Mouse (Mus musculus) lung, postnatal 10 days (tissue): Measurements from ENCODE around the gene Mrpl40.
"Not testable (repeated sequence)": the region's sequence is repeated elsewhere in the genome, so short reads cannot be mapped to it uniquely, and the experiment has no call there.

Experiments used
- DNase-seq: peaks from one replicate; pipeline ENCODE4 v3.0.0; 2021

Gene Mrpl40

GRCm38 (mm10) chr16:18876442-18877308, at the start of gene Mrpl40, which contains the start of gene Hira:
Mrpl40 (minus strand) TSS chr16:18876862.
Hira (plus strand) TSS chr16:18877037.
- DNase-seq = peak; percentile 97

DNA sequence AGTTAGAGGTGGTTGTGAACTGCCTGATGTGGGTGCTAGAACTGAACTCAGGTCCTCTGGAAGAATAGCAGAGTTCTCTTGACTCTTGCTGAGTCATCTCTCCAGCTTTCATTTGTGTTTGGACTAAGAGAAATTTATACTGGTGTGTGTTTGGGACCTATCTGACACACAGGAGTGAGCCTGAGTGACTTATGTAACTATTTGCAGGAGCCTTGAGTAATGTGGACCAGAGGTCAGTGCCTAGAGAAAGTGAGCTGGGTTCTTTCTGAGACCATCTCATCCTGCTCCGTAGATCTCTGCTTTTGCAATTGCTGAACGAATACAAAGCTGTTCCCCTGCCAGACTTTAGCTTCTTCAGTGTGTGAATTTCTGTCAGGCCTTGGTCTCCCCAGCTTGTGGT, 45.1 kb upstream of the Mrpl40 start:
- no peak for DNase-seq

- no peak for DNase-seq
Observed at GRCm38 (mm10) chr16:18916064-18916463, 39.4 kb upstream of the Mrpl40 start.

DNA sequence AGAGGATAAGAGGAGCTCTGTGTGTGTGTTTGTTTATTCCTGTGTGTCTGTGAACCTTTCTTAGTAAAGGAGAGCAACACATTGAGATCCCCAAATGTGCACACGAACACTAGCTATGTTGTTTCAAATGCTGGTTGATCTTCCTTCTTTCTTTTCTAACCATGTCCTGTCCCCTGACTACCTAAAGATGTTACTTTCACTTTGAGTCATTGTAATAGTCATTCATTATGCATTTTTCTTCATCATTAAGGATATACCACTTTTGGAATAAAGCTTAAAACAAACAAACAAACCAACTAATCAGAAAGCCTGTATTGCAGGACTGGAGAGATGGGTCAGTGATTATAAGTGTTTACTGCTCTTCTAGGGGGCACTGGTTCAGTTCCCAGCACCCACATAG, 29.0 kb upstream of the Mrpl40 start:
- no peak for DNase-seq

- DNase-seq = no peak
Observed at GRCm38 (mm10) chr16:18896429-18896828, 19.8 kb upstream of the Mrpl40 start.

- DNase-seq = no peak
Observed at GRCm38 (mm10) chr16:18895249-18895648, 18.6 kb upstream of the Mrpl40 start.

- no peak for DNase-seq
Observed at GRCm38 (mm10) chr16:18893840-18894372, 17.2 kb upstream of the Mrpl40 start.

GRCm38 (mm10) chr16:18884044-18884443, 7.4 kb upstream of the Mrpl40 start:
- DNase-seq = no peak

DNA sequence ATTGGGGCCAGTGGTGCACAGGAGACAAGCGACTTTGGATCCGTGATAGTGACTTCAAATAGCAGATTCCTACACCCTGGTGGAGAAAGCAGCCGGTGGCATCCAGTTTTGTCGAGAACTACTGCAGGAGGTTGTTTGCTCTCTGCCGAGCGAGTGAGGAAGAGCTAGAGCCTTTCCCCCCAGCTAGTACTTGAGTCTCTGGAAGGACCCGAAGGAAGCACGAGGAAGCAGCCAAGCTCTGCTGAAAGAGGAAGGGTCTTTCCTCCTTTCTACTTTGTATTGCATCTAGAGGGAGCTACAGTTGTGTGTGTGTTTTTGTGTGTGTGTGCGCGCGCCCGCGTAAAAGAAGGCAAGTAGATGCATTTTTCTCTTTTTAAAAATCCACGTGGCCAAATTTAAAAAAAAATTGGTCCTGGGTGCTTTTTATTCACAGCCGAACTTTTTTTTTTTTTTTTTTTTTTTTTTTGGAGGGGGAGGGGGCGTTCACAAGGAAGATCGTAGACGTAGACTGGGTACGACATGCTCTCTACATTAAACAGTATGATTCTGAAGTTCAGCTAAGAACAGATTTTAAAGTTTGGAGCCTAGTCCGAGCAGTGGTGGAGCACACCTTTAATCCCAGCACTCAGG, 1.5 kb upstream of the Mrpl40 start:
- DNase-seq = no peak

DNA sequence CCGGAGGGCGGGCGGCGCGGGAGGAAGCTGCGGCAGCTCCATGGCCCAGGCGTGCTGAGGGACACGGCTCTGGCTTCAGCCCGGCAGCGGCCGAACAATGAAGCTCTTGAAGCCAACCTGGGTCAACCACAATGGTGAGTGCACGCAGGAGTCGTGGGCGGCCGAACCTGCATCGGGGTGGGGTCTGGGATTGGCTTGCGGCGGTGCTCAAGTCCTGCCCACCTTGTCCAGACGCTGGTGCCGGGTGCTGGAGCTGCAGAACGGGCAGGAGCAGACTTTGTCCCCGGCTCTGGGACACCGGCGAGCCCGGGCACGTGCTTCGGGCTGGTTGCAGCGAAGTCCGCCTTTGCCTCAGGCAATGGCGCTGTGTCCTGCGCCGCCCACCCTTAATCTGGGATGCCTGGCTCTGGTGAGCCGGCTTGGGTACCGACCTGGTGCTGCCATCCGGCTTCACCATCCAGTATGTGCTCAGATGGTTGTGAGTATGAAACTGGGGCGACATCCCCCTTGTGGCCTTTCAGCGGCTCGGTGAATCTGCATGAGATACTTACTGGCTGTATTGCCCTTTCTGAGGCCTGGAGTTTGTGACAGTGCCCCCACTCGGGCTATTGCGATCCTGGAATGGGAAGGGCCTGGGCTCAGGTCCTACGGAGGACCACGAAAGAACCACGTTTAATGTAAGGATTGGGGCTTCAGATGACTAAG, 876 bp upstream of the Mrpl40 start:
- peak; percentile 74 for DNase-seq

- DNase-seq = no peak
Observed at GRCm38 (mm10) chr16:18876091-18876441, 596 bp downstream of the Mrpl40 start.

DNA sequence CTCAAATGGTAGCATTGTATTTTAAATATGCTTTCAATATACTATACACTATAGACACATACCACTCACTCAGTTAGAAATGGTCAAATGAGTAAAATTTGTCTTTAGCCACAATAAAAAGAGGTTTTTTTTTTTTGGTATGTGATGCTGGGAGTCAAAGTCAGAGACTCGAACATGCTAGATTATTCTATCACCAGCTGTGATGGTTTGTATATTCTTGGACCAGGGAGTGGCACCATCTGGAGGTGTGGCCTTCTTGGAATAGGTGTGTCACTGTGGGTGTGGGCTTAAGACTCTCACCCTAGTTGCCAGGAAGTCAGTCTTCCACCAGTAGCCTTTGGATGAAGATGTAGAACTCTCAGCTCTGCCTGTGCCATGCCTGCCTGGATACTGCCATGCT, 6.2 kb downstream of the Mrpl40 start:
- DNase-seq = not testable (repeated sequence)

GRCm38 (mm10) chr16:18860186-18860585, 16.5 kb downstream of the Mrpl40 start:
- peak; percentile 58 for DNase-seq

GRCm38 (mm10) chr16:18858551-18858950, 18.1 kb downstream of the Mrpl40 start:
- peak; percentile 71 for DNase-seq

DNA sequence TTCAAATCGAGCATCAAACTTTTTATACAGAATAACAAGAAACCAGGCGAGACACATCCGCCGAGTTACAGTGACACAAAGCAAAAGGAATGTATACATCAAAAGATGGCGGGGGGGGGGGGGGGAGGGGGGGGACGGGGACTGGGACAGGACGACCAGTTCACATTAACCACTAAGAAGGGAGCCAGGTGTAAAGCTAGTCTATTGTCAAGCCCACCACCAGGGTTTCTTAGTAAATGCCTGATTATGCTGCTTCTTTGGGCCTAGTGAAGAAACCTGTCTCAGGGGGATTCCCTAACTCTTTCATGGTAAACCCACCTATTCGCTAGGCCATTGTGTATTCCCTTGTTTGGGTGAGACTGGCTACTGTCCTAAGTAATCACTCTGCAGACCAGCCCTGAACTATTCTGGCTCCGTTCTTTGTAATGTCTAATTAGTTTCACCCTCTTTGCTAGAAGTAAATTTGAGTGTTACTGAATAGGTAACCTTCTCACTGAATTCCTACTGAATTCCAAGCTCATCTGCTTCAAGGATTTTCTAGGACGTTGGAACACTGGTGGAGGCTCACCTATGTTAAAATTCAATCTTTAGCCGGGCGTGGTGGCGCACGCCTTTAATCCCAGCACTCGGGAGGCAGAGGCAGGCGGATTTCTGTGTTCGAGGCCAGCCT, 27.0 kb downstream of the Mrpl40 start:
- DNase-seq = not testable (repeated sequence)

- DNase-seq = no peak
Observed at GRCm38 (mm10) chr16:18846301-18846820, 30.3 kb downstream of the Mrpl40 start.

DNA sequence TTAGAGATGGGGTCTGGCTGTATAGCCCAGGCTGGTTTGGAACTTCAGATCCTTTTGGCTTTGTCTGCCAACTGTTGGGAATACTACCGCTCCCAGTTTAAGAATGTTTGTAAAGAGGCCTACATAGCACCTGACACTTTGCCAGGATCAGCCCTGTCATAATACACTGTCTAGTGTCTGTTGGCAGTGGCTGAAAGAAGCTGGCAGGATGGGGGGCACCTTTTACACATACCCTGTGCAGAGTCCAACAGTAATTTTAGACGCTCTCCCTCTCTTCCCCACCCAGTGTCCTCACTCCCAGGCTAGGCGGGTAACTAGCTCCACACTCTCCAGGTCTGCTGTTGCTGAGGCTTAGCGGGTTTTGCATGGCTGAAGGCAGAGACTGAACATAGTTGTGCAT, 38.3 kb downstream of the Mrpl40 start:
- no peak for DNase-seq

DNA sequence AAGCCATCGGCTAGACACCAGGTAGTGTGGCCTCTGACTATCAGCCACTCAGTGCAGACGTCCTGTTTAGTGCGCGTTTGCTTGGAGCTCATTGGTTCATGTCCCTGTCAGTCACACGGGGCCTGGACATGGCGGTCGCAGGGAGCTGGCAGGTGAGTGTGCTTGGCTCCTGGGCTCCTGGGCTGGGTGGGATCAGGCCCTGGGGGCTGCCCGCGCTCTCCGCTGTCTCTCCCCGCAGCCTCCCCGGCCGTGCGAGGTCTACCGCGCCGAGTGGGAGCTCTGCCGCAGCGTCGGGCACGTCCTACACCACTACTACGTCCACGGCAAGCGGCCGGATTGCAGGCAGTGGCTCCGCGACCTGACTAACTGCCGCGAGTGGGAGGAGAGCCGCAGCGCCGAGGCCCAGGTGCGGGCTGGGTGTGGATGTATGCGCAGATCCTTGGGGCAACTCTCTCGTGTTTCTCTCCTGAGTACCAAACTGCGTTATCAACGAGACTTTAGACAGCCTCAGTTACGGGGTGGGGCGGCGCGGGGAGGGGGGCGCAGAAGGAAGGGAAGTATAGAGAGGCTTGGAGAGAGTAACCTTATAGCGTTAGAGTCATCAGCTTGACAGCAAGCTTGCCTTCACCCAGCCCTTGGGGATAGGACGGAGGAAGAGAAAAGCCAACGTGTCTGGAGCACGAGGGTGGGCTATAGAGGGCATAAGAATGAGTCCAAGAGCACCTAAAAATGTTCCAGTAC, 40.0 kb downstream of the Mrpl40 start, which contains the start of the genes 2510002D24Rik and Gm28539:
TSS of gene 2510002D24Rik (plus strand) at position 111 of the 741 bp plus-strand sequence.
TSS of gene Gm28539 (plus strand) at position 117 of the 741 bp plus-strand sequence.
- DNase-seq = peak; percentile 97

DNA sequence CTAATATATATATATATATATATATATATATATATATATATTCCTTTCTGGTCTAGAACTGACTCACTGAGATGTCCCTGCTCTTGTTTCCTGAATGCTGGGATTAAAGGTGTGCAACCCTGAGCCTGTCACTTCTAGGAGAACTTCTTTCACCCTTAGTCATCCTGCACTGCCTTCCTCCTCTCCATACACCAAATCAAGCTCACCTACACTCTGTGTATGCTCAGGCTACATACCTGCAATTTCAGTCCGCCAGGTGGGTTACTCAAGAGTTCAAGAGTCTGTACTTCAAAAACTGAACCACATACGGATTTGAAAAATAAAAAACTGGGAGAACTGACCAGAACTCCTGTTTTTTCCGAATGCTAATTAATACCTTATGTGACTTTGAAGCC, 40.6 kb downstream of the Mrpl40 start:
- peak; percentile 9 for DNase-seq

GRCm38 (mm10) chr16:18833486-18833885, 43.2 kb downstream of the Mrpl40 start:
- DNase-seq = no peak

DNA sequence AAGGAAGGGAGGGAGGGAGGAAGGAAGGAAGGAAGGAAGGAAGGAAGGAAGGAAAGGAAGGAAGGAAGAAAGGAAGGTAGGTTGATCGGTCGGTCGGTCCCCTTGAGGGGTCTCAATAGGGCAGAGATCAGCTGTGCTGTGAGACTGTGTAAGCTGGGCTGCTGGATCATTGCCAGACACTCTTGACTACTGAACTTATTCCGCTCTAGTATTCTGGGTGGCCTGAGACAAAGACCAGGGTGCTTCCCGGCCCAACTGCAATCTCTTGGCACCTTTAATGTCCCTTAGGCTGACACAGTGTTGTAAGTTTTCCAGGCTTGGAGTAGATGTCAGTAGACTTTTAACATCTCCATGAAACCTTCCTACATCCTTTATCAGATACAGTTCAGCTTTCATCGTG, 47.6 kb downstream of the Mrpl40 start:
- DNase-seq = no peak

- no peak for DNase-seq
Observed at GRCm38 (mm10) chr16:18828630-18829029, 48.0 kb downstream of the Mrpl40 start.
